Mouse (Mus musculus): ENCODE measurements at regions not wholly inside any gene's neighbourhood (a gene's known extent, or its start where the extent isn't known, plus 50 kb on each side); places are given as distances from the start of the nearest gene placed in this dataset.

DNA sequence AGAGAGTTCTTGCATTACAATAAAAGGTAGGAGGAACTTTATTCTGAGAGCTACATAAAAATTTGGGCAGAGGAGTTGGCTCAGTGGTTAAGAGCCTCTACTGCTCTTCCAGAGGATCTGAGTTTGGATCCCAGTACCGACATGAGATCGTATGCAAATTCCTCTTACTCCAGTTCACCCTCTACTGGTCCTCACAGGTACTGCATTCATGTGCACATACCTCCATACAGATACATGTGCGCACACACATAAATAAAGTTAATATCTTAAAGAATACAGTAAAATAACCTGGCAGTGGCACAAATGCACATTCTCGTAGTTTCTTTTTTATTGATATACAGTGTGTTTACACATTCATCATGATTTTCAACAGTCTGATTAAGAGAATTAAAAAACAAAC is 232.4 kb downstream of the Vps13c start:
- peak; percentile 40 for DNase-seq (ENCODE audit: low read depth, low spot score)

DNA sequence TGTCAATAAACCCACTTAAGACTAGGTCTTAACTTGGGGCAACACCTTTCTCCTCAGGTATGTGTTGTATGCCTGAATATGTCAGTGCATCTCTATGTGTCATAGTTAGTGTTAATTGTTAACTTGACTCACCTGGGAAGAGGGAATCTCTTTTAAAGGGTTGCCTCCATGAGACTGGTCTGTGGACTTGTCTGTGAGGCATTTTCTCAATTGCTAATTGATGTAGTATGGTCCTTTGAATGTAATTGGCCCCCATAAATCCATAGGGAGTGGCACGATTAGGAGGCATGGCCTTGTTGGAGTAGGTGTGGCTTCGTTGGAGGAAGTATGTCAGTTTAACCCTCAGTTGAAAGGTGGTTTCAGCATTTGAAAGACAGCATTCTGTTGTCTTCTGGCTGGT is 237.1 kb downstream of the Vps13c start:
- no peak for DNase-seq (ENCODE audit: low read depth, low spot score)

DNA sequence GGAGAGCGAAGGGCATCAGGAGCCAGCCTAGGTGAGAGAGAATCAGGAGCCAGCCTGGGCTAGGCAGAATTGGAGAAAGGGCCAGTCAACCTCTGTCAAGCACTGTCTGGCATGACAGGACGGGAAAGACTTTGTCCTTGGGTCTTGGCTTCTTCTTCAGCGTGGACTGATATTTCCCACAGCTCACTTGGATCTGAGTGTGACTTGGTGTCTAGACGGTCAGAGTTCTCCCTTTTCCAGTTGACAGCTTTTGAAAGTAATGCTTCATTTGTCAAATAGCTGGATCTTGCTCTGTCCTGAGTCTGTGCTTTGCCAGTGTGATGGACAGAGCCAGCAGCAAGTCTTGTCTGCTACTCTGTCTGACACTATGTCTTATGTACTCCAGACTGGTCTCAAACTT is 243.1 kb downstream of the Vps13c start:
- no peak for DNase-seq (ENCODE audit: low read depth, low spot score)

DNA sequence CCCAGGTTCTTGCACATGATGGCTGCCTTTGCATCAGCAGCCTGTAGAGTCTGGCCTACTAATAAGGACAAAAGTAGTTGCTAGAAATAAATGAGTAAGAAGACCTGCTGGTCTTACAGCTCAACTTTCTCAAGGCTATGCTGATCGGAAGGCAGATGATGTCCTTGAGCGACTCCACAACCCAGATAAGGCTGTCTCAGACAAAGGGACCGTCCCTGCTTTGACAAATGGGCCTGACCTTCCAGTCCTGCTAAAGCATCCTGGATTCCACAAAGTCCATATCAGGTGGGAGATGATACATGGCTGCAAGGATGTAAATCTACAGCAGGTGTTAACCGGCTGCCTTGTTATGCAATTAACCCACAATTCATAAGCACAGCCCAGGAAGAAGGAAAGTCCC is 244.8 kb downstream of the Vps13c start:
- DNase-seq (ENCODE audit: low read depth, low spot score): no peak

DNA sequence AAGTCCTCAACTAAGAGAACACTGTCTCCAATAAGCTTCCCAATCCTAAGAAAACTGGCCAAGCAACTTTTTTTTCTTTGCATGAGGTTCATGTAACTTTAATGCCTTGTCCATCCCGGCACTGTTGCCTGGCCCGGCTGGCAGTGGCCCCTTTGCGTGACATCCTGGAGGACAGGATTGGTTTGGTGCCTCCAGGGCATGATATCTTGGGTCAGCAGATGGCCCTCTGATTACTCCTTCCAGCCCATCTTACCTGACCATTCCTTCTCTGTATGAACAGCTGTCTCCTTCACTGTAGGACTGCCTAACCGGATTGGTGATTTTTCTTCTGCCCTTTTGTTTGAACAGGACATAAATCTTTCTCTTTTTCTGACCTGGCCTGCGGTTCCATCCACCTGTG is 254.4 kb downstream of the Vps13c start:
- DNase-seq (ENCODE audit: low read depth, low spot score): no peak

DNA sequence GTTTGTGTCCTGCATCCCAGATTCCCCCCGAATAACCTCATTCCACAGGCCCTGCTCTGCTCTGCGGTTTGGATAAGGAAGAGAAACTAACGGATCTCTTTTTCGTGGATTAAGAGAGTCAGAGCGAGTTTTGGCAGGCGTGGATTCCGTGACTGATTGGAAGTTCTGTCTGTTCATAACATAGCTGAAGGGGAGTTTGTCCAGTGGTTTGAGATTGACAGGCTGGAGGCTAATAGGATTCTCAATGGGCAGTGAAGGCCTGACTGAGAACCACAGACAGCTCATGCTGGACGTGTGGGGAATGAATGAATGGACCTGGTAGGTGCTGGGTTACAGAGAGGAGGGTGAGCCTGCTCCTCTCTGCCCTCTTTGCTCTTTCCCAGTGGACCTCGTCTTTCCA is 269.6 kb downstream of the Vps13c start:
- no peak for DNase-seq (ENCODE audit: low read depth, low spot score)

DNA sequence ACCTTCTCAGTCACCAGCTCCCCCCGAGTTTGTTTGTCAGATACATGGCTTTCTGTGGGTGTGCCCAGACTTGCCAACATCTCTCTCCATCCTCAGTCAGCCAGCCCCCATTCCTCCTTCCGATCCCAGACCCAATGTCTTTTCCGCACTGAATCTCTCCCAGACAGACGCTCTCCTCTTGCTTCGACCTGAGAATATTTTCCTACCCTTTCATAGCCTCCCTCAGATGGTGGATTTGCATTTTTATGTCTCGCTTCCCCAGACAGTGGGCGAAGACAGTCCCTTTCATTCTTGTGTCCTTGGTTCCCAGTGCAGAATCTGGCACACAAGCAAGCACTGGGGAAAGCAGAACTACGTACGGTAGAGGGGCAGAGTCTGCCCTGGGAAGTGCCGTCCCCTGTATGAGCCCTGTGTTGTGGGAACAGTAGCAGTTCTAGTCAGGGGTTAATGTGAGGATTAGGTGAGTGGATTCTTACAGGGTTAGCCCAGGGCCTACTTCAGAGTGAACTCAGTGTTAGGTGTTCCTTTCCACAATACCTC is 275.0 kb downstream of the Vps13c start:
- DNase-seq (ENCODE audit: low read depth, low spot score): no peak

DNA sequence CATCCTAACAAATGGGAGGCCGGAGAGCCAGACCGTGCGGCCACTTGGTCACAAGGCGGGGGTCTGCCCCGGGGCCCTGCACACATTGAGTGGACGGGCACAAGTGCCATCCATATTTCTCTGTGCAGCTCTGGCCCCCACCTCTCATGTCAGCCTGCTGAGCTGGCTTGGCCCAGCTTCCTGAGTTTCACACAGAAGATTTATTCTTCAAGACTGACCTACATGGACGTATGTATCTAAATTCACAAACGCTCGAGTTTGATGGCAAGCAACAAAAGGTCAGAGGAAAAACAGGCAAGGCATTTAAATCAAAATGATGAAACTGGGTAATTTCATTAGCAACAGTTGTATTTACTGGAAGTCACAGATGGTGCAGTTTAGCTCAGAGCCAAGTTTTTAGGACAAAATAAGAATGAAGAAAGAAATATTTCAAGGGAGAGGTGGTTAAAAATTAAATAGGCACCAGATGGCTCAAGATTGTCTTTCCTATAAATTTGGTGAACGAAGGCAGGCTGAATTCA is 276.1 kb downstream of the Vps13c start:
- no peak for DNase-seq (ENCODE audit: low read depth, low spot score)

DNA sequence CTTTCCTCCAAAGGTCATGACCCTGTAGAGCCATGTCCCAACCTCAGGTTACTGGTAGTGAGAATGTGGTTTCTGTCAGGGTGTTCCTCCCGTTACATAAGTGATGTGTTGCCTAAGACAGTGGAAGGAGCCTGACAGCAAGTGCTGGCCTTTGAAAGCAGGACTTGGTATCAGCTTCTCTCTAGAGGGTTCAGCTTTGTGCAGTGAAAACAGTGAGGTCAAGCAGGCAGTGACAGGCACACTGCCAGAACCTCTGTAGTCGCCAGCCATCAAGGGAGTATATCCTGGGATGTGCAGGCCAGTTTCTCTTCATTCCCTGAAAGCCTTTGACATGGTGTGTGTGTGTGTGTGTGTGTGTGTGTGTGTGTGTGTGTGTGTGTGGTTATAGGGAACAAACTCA is 278.1 kb downstream of the Vps13c start:
- DNase-seq (ENCODE audit: low read depth, low spot score): no peak

DNA sequence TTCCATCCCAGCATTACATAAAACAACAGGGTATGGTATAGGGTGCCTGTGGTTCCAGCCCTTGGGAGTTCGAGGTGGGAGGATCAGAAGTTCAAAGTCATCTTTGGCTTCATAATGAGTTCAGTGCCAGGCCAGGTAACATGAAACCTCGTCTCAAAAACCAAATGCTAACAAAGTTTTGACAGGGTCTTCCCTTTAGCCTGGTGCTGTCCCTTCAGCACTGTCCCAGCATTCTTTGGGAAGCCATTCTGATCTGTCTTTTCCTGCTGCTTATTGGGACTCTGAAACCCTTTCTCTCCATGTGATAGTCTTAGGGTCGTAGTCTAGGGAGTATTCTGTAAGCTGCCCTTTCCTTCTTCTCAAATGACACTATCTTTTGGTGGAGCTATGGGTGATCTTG is 282.1 kb downstream of the Vps13c start:
- no peak for DNase-seq (ENCODE audit: low read depth, low spot score)

DNA sequence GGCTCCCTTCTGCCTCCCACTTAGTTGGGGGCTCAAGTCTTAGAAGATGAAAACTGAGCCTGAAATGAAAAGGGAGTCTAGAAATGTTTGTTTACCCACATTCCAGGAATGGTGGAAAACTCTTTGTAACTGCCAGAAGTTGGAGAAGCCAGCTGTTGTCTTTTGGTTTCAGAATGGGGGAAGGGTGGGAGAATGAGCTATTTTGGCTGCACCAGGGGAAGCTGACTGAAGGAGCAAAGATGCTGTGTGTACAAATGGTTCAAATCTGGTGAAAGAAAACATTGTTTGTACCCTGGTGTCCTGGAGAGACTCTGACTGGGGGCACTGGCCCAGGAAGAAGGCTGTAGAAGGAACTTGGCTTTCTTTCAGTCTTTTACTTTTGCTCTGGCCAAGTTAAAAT is 291.1 kb downstream of the Vps13c start:
- no peak for DNase-seq (ENCODE audit: low read depth, low spot score)

DNA sequence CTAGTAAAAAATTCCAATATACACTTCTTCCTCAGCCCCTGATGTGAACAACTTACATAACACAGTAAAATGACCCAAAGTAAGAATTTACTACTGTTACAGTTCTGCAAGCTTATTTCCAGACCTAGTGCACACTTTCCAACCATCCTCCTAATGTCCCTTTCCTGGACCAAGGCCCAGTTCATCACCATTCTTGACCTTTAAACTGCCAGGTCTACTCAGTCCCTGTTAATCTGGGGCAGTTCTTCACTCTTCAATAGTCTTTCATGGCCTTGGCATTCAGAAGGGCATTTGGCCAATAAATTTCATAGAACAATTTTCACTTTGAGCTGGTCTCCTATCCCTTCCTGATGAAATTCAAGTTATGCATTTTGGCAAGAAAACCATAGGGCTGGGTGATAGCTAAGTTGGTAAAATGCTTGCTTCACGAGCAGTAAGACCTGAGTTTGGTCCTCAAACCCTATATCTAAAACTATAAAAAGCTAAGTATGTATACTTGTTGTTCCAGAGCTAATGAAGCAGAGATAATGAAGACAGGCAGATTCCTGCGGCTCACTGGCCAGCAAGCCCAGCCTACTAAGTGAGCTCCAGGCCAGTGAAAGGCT is 295.4 kb downstream of the Vps13c start:
- no peak for DNase-seq (ENCODE audit: low read depth, low spot score)

DNA sequence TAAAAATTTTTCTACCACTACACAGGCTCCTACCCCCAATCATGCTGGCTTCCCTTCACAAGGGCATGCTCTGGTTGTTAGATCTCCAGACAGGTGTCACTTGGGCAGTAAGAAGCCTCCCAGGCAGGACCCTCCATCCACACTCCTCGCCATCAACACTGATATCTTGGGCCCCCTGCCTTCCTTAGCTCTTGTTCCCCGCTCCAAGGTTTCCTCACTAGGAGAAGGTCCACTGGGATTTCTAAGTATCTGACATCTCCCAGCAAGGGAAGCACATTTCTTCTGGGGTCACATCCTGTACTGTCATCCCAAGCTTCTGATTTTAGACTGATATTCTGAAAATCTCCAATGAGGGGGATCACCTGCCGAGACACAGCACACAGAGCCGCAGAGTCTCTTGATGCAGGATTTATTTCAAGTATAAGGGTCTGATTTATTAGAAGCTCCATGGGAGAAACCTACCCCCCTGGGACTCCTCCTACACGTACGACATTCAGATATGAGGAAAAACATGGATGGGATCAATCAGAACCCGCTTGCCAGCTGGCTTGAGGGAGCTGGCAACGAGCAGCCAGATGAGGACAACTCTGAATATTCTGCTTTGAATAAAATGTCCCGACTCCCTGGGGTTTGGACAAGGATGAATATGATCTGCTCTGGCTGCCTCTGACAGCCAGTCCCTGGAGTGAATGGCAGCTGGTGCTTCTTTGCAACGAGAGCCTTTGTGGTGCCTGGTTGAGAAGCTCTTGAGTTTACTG is 322.8 kb downstream of the Vps13c start:
- no peak for DNase-seq (ENCODE audit: low read depth, low spot score)

DNA sequence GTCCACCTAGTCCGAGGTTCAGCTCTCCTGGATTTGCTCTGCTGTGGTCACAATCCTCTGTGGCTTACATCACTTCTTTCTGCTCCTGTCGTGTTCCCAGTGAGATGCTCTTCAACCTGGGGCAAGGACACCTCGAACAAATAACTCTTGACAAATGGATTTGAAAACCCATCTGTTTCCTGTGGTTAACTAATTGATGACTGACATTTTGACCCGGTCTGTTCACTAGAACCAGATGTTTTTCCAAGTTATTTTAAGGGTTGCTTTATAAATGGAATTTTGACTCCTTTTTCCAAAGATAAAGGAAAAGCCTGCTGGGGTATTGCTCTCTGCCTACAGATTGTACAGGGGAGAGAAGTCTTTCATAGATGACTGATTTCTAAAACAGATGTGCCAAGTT is 326.4 kb downstream of the Vps13c start:
- DNase-seq (ENCODE audit: low read depth, low spot score): no peak

DNA sequence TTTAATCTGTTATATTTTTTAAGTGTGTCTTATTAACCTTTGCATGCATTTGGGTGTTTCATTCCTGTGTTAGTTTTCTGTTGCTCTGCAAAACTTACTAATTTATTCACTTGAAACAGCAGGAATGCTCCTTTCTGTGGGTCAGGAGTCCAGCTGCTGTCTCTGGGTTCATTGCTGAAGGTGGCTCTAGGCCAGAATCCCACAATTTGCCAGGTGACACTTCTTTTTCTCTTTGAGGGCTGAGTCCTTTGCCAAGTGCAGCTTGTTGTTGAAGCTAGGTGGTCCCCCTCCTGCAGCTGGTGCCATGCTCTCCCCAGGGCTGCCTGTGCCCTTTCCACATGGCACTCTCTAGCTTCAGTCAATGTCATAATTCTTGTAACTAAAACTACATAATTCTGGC is 348.7 kb downstream of the Vps13c start:
- no peak for DNase-seq (ENCODE audit: low read depth, low spot score)

DNA sequence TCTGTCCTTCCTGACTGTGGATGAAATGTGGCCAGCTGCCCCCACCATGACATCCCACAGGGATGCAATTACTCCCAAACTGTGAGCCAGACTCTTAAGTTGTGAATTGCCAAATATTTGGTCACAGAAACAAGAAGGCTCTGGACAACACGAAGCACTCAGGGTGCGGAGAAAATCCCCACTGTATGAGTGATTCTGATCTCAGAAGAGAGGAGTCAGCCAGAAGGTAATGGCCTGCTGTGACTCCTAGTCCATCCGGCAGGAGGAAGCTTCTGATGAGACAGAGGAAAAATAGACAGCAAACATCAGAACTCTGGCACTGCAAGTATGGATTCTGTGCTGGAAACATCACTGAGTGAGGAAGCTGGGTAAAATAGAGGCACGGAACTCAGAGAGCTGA is 359.6 kb downstream of the Vps13c start:
- DNase-seq (ENCODE audit: low read depth, low spot score): no peak

DNA sequence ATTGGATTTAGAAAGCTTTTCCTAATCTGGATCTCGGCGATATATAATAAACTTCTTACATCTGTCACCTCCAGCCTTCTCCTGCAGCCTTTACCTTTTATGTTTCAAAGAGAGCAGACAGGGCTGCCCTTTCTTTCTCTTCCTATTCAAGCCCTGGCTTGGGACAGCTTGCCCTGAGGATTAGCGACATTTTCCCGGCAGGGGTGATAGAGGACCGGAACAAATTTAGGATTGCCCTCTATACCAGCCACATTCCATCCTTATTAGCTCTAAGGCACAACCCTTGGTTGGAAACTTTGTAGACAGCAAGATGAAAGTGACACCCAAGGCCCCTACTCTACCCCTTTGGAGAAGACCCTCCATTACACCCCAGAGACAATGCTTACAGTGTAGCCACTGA is 360.8 kb downstream of the Vps13c start:
- DNase-seq (ENCODE audit: low read depth, low spot score): no peak

DNA sequence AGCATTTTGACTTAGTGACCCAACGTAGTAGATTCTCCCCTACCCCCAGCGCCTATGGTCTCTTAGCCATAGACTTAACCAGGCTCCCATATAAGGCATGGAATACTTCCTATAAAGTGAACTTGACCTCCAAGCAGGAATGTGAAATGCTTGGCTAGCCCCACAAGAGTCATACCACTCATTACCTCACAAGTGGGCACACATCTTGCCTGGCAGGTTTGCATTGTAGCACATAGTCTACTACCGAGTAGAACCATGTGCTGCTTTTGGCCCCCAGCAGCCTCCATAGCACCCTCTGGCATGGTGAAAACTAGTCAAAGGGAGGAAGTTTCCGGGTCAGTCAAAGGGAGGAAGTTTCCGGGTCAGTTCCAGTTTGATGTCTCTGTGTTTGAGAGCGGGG is 385.5 kb downstream of the Vps13c start:
- DNase-seq (ENCODE audit: low read depth, low spot score): no peak

DNA sequence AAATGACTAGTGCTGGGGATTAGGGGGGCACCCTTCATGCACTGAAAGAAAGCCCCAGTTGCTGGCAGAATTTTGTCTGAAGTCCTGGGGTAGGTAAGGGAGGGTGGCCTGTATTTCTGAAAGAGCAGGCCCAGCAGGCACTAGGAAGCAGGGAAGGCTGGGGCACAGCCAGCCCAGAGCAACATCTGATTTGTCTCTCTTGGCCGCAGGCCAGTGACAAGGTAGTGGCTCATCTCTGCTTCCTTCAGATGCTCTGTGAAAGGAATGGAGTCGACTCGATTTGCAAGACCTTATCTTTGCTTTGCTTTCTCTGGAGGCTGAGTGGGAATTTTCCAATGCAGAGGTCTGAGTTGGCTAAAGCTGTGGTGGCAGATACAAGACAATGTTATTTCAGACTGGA is 390.9 kb downstream of the Vps13c start:
- DNase-seq (ENCODE audit: low read depth, low spot score): no peak

DNA sequence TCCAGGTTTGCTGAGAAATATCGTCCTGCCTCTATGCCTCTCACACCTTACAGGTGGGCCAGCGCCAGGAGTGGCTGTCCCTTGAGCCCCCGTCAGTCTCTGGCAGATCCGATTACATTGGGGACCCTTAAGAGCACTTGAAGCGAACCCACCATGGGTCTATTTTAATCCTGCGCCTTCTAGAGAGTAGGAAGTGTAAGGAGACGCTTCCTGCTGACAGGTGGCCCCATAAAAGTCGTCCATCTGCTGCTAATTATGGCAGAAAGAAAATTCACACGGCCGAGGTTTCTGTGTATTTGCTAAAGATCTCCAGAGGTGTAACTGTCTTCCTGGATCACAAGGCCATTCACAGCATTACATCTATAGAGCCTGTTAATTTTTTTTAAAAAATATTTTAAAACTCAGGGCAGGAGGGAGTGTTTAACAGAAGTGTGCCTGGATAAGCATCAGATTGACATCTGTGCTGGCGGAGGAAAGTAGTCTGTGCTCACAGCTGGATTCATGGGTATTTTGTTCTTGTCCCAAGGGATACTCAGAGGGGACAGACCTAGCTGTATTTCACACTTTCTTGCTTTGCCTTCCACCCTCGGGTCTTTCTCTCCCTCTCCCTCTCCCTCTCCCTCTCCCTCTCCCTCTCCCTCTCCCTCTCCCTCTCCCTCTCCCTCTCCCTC is 394.9 kb downstream of the Vps13c start:
- no peak for DNase-seq (ENCODE audit: low read depth, low spot score)

DNA sequence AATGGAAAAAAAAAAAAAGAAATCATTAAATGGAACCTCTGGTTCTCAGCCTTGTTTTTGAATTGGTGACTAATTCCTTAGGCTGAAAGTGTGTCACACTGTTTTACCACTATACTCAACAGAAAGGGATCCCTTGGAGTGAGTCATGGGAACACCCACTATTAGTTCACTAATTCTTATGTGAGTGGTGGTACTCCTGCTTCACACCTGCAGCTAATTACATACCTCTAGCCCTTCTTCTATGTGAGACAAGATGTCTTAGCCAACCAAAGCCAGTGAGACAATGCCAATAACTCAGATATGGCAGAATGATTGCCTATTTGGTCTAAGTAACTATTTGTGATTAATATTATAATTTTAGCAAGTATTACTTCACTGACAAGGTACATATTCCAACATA is 398.9 kb downstream of the Vps13c start:
- DNase-seq (ENCODE audit: low read depth, low spot score): no peak

DNA sequence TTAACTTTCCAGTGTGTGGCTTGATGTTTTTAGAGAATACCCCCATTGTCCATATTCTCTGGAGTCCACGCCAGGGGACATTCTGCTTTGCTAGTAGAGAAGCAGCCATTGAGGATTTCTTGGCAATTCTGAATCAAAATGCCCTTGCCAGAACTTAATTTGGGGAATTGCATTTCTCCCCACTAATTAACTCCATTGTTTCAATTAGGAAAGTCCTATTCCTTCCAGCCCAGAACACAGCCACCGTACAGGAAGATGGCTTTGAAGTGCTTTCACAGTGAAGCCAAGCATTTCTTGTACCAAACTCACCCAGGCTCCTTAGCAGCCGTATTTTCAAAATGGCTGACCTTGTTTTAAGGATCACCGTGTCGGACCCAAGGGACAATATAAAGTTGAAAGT is 399.4 kb downstream of the Vps13c start:
- DNase-seq (ENCODE audit: low read depth, low spot score): no peak

DNA sequence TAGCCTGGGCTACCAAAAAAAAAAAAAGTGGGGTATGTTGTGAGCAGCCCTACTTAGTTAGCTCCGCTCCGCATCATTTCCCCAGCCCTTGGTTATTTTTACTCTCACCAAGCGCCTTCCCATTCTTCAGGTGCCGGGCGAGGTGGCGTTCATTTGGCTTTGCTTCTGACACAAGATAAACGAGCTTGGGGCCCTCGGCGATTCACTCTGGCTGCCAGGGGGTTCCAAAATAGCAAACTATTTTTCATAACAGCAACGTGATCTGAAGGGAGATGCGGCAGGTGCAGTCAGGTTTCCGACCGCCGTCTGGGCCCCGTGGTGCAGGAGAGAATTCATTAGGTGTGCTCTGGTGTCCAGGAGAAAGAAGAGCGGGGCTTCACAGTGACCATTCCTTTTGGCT is 403.6 kb upstream of the Rora start:
- no peak for DNase-seq (ENCODE audit: low read depth, low spot score)

Data from ES-CJ7 (cell line).